Mouse (Mus musculus) hindbrain, embryonic 16.5 days (tissue): ENCODE data around the gene Alox12. TPM values are rescaled to one million over a fixed set of nuclear protein-coding genes. Genes with fewer than 3 reads are reported as not detected.

Source experiments
- ATAC-seq: fragments of 200-750 bp; cut with Nextera tagmentation; 2 replicates; pipeline ENCODE4 v1.8.0; 2017; ENCODE audit warnings: moderate TSS enrichment, moderate library complexity
- H3K27ac ChIP-seq: fragments of 300-500 bp; sonication (generic); 2 replicates; pipeline ENCODE4 v1.5.1; 2014; ENCODE audit warnings: low read depth, mild to moderate bottlenecking, control low read depth, low read length, moderate library complexity
- H3K27me3 ChIP-seq: fragments of 300-500 bp; sonication (generic); replicated peaks from 2 replicates; pipeline ENCODE4 v1.6.1; 2014; ENCODE audit warnings: low read length; ENCODE audit not compliant: control insufficient read depth, insufficient read depth
- H3K36me3 ChIP-seq: fragments of 300-500 bp; sonication (generic); 2 replicates; pipeline ENCODE4 v1.6.1; 2014; ENCODE audit warnings: mild to moderate bottlenecking, low read length, moderate library complexity, mixed read lengths; ENCODE audit not compliant: control insufficient read depth, insufficient read depth
- H3K4me1 ChIP-seq: fragments of 300-500 bp; sonication (generic); 2 replicates; pipeline ENCODE4 v1.6.1; 2014; ENCODE audit warnings: low read depth, low read length; ENCODE audit not compliant: control insufficient read depth, insufficient read depth
- H3K4me2 ChIP-seq: fragments of 300-500 bp; sonication (generic); 2 replicates; pipeline ENCODE4 v1.6.1; 2014; ENCODE audit warnings: mild to moderate bottlenecking, low read length, control low read depth, moderate library complexity
- H3K4me3 ChIP-seq: fragments of 300-500 bp; sonication (generic); 2 replicates; pipeline ENCODE4 v1.5.1; 2014; ENCODE audit warnings: mild to moderate bottlenecking, low read length, control low read depth, moderate library complexity
- H3K9ac ChIP-seq: fragments of 300-500 bp; sonication (generic); 2 replicates; pipeline ENCODE4 v1.6.1; 2014; ENCODE audit warnings: low read depth, mild to moderate bottlenecking, control low read depth, low read length, moderate library complexity
- H3K9me3 ChIP-seq: fragments of 300-500 bp; sonication (generic); 2 replicates; pipeline ENCODE4 v1.6.1; 2014; ENCODE audit warnings: mild to moderate bottlenecking, low read length, moderate library complexity; ENCODE audit not compliant: control insufficient read depth
- WGBS: fragments of 180-500 bp; shearing (Covaris S2); extraction: QIAGEN DNeasy Blood & Tissue Kit; methylation state at CpG from one replicate; pipeline ENCODE4 v1.1.7; 2014; 5-methylcytosine and 5-hydroxymethylcytosine counted together
- microRNA counts: library from miRNA; unstranded; fragments of <30 nt; microRNA quantifications from one replicate; lab custom pipeline; 2016
- microRNA-seq: library from miRNA; unstranded; fragments of <30 nt; microRNA quantifications from one replicate; pipeline ENCODE4, GENCODE M21; 2017
- polyA plus RNA-seq: library from polyadenylated mRNA; unstranded; fragments of >200 nt; fragmentation: Nextera tagmentation; extraction: Ambion mirVana; gene quantifications from 2 replicates; pipeline ENCODE4 v1.2.1, GENCODE M21; 2015

The Alox12 gene
- polyA plus RNA-seq, 1 experiment from 2014 or later = 1.1 TPM

GRCm38 (mm10) chr11:70193354-70194285 lies 61.5 kb downstream of the Alox12 start:
- Histone ChIP-seq H3K27me3 (no peaks in the 10 kb centered on the region), H3K27ac (no peak overlapping the region), H3K36me3 (no peaks in the 10 kb centered on the region), H3K4me2 (no peak overlapping the region), H3K9ac (no peak overlapping the region), H3K4me3 (no peak overlapping the region), H3K4me1 (no peaks in the 10 kb centered on the region), H3K9me3 (no peaks in the 10 kb centered on the region)
- ATAC-seq = no peak
- WGBS = 56% methylated on average over 11 of the region's 11 CpGs

- no peak overlapping the region for H3K9ac ChIP-seq
- no peak overlapping the region for H3K4me2 ChIP-seq
- H3K27ac ChIP-seq = no peak overlapping the region
- 90% methylated on average over 4 of the region's 4 CpGs for WGBS
- no peak overlapping the region for H3K4me3 ChIP-seq
- no peaks in the 10 kb centered on the region for H3K36me3 ChIP-seq
- H3K4me1 ChIP-seq = no peaks in the 10 kb centered on the region
- no peaks in the 10 kb centered on the region for H3K27me3 ChIP-seq
- H3K9me3 ChIP-seq = no peaks in the 10 kb centered on the region
- ATAC-seq = no peak
Measured at GRCm38 (mm10) chr11:70192157-70192556, 63.0 kb downstream of the Alox12 start.

MicroRNAs encoded within 50 kb of the gene (microRNA counts, 519-probe panel; counts per million panel counts)
- microRNA mmu-miR-195 (lab: Ali Mortazavi, UCI) (not detected), microRNA mmu-miR-497 (lab: Ali Mortazavi, UCI) (2,040 counts per million, percentile 31 among the panel's probes with 10 or more counts)

Small RNA genes within 50 kb of the gene (microRNA-seq; reads per million reads assigned to microRNA genes)
- gene Mir195a (427 reads per million, percentile 68 among the genes with 10 or more reads in this experiment), gene Mir497 (not detected), gene Mir497b (not detected)

Other genes with a start within 250 kb of the Alox12 start
- gene Acadvl, start 239.9 kb downstream of the Alox12 start, polyA plus RNA-seq = 66.6 and 69.1 TPM in 2 replicates
- 23.1 and 23.4 TPM in 2 replicates for gene Dlg4, start 238.4 kb downstream of the Alox12 start, polyA plus RNA-seq
- 3.9 and 4.4 TPM in 2 replicates for gene Asgr1, start 201.3 kb downstream of the Alox12 start, polyA plus RNA-seq
- gene Asgr2, start 162.7 kb downstream of the Alox12 start, polyA plus RNA-seq = not detected in 2 replicates
- 1.2 and 1.4 TPM in 2 replicates for gene Mgl2, start 125.0 kb downstream of the Alox12 start, polyA plus RNA-seq
- gene Clec10a, start 99.2 kb downstream of the Alox12 start, polyA plus RNA-seq = 1.0 and 1.2 TPM in 2 replicates
- 8.7 and 9.7 TPM in 2 replicates for gene Slc16a11, start 42.6 kb downstream of the Alox12 start, polyA plus RNA-seq
- gene Slc16a13, start 34.3 kb downstream of the Alox12 start, polyA plus RNA-seq = 11.9 and 15.2 TPM in 2 replicates
- 5.1 and 6.6 TPM in 2 replicates for gene Bcl6b, start 25.6 kb downstream of the Alox12 start, polyA plus RNA-seq
- 167 and 175 TPM in 2 replicates for gene 0610010K14Rik, start 17.4 kb downstream of the Alox12 start, polyA plus RNA-seq
- 13.8 and 15.7 TPM in 2 replicates for gene Gm21988, start 15.5 kb downstream of the Alox12 start, polyA plus RNA-seq
- 416 and 443 TPM in 2 replicates for gene Rnasek, start 15.5 kb downstream of the Alox12 start, polyA plus RNA-seq
- 0.09 and 0.14 TPM in 2 replicates for gene Alox12e, start 67.3 kb upstream of the Alox12 start, polyA plus RNA-seq
- gene Alox15, start 96.7 kb upstream of the Alox12 start, polyA plus RNA-seq = 0.06 TPM in 1 of 2 replicates, not detected in the other
- gene Pelp1, start 154.7 kb upstream of the Alox12 start, polyA plus RNA-seq = 31.7 and 37.0 TPM in 2 replicates
- 54.9 and 55.6 TPM in 2 replicates for gene Arrb2, start 177.3 kb upstream of the Alox12 start, polyA plus RNA-seq
- gene Med11, start 196.6 kb upstream of the Alox12 start, polyA plus RNA-seq = 42.9 and 46.3 TPM in 2 replicates
- gene Zmynd15, start 204.1 kb upstream of the Alox12 start, polyA plus RNA-seq = 0.86 and 1.3 TPM in 2 replicates
- gene Cxcl16, start 204.6 kb upstream of the Alox12 start, polyA plus RNA-seq = 6.0 and 7.3 TPM in 2 replicates
- 3.8 and 5.5 TPM in 2 replicates for gene Tm4sf5, start 249.9 kb upstream of the Alox12 start, polyA plus RNA-seq